Mouse (Mus musculus): Measurements from ENCODE around the gene Polr3b. TPM values are rescaled to one million over a fixed set of nuclear protein-coding genes. Genes with fewer than 3 reads are reported as not detected.

Polr3b gene
- polyA plus RNA-seq, 1 experiment from 2014 or later: 19.5 TPM

- H3K36me3 ChIP-seq (replicated peaks): peaks cover 27% of the 10 kb centered on the region
- no peak overlapping the region for H3K27ac ChIP-seq (replicated peaks)
- no peak overlapping the region for H3K4me3 ChIP-seq
- no peaks in the 10 kb centered on the region for H3K27me3 ChIP-seq (replicated peaks; ENCODE audit: low read depth, poor library complexity, severe bottlenecking)
- 82% methylated on average over 3 of the region's 3 CpGs for WGBS
- peaks cover 5% of the 10 kb centered on the region; the same call in 1 of the 2 replicates for H3K4me1 ChIP-seq
- no peak for DNase-seq (ENCODE audit: low spot score)
- H3K9me3 ChIP-seq: no peaks in the 10 kb centered on the region
Measured at GRCm38 (mm10) chr10:84730078-84730477, 108.0 kb downstream of the Polr3b start.

- H3K4me3 ChIP-seq: no peak overlapping the region
- no peaks in the 10 kb centered on the region for H3K9me3 ChIP-seq
- peaks cover 18% of the 10 kb centered on the region for H3K36me3 ChIP-seq (replicated peaks)
- peaks cover 5% of the 10 kb centered on the region; the same call in 1 of the 2 replicates for H3K4me1 ChIP-seq
- no peaks in the 10 kb centered on the region for H3K27me3 ChIP-seq (replicated peaks; ENCODE audit: low read depth, poor library complexity, severe bottlenecking)
- DNase-seq (ENCODE audit: low spot score): no peak
- WGBS: 91% methylated on average over 9 of the region's 9 CpGs
- H3K27ac ChIP-seq (replicated peaks): no peak overlapping the region
Measured at GRCm38 (mm10) chr10:84730956-84731355, 108.9 kb downstream of the Polr3b start.

GRCm38 (mm10) chr10:84733511-84733910 is 111.4 kb downstream of the Polr3b start:
- DNase-seq (ENCODE audit: low spot score): no peak
- WGBS: 83% methylated on average over 6 of the region's 6 CpGs

GRCm38 (mm10) chr10:84754851-84755785 is 133.0 kb downstream of the Polr3b start:
- Histone ChIP-seq H3K4me3 (peak overlapping the region; percentile 59), H3K27ac (replicated peaks) (peak overlapping the region; percentile 80), H3K9me3 (no peaks in the 10 kb centered on the region), H3K4me1 (peaks cover 53% of the 10 kb centered on the region), H3K36me3 (replicated peaks) (no peaks in the 10 kb centered on the region), H3K27me3 (replicated peaks; ENCODE audit: low read depth, poor library complexity, severe bottlenecking) (peaks cover 92% of the 10 kb centered on the region)
- DNase-seq (ENCODE audit: low spot score): peak; percentile 80
- WGBS: under 1% methylated on average over 66 of the region's 66 CpGs

More at GRCm38 (mm10) chr10:84733511-84733910, 111.4 kb downstream of the Polr3b start:
- Histone ChIP-seq H3K27ac (replicated peaks) (no peak overlapping the region), H3K4me3 (no peak overlapping the region), H3K4me1 (peaks cover 5% of the 10 kb centered on the region; the same call in 1 of the 2 replicates), H3K36me3 (replicated peaks) (no peaks in the 10 kb centered on the region), H3K9me3 (no peaks in the 10 kb centered on the region), H3K27me3 (replicated peaks; ENCODE audit: low read depth, poor library complexity, severe bottlenecking) (no peaks in the 10 kb centered on the region)

GRCm38 (mm10) chr10:84755786-84756203 is 133.7 kb downstream of the Polr3b start, which contains the start of gene Rfx4:
Gene Rfx4, plus strand, starts transcription at chr10:84756062.
- Histone ChIP-seq H3K27me3 (replicated peaks; ENCODE audit: low read depth, poor library complexity, severe bottlenecking) (peaks cover 96% of the 10 kb centered on the region), H3K4me1 (peaks cover 60% of the 10 kb centered on the region), H3K9me3 (no peaks in the 10 kb centered on the region), H3K27ac (replicated peaks) (peak within 1 kb of the TSS; percentile 81), H3K36me3 (replicated peaks) (no peaks in the 10 kb centered on the region), H3K4me3 (peak within 1 kb of the TSS; percentile 59)
- WGBS: under 1% methylated on average over 24 of the region's 24 CpGs
- peak; percentile 68 for DNase-seq (ENCODE audit: low spot score)

- H3K36me3 ChIP-seq (replicated peaks): no peaks in the 10 kb centered on the region
- DNase-seq (ENCODE audit: low spot score): peak; percentile 75
- H3K27ac ChIP-seq (replicated peaks): peak overlapping the region; percentile 81
- peaks cover 60% of the 10 kb centered on the region for H3K4me1 ChIP-seq
- H3K27me3 ChIP-seq (replicated peaks; ENCODE audit: low read depth, poor library complexity, severe bottlenecking): peaks cover 100% of the 10 kb centered on the region
- under 1% methylated on average over 42 of the region's 42 CpGs for WGBS
- H3K4me3 ChIP-seq: peak overlapping the region; percentile 59
- no peaks in the 10 kb centered on the region for H3K9me3 ChIP-seq
Measured at GRCm38 (mm10) chr10:84756435-84757095, 134.5 kb downstream of the Polr3b start.

GRCm38 (mm10) chr10:84757426-84758199 is 135.5 kb downstream of the Polr3b start:
- H3K36me3 ChIP-seq (replicated peaks): no peaks in the 10 kb centered on the region
- peak overlapping the region; percentile 81; the same call in 1 of the 2 replicates for H3K27ac ChIP-seq (replicated peaks)
- H3K4me3 ChIP-seq: peak overlapping the region; percentile 59
- WGBS: 2% methylated on average over 22 of the region's 22 CpGs
- peaks cover 99% of the 10 kb centered on the region for H3K27me3 ChIP-seq (replicated peaks; ENCODE audit: low read depth, poor library complexity, severe bottlenecking)
- peak; percentile 51 for DNase-seq (ENCODE audit: low spot score)
- peaks cover 60% of the 10 kb centered on the region for H3K4me1 ChIP-seq
- H3K9me3 ChIP-seq: no peaks in the 10 kb centered on the region

GRCm38 (mm10) chr10:84758200-84758468 is 136.0 kb downstream of the Polr3b start:
- DNase-seq (ENCODE audit: low spot score): peak; percentile 27
- Histone ChIP-seq H3K4me1 (peaks cover 60% of the 10 kb centered on the region), H3K27me3 (replicated peaks; ENCODE audit: low read depth, poor library complexity, severe bottlenecking) (peaks cover 99% of the 10 kb centered on the region), H3K4me3 (peak overlapping the region; percentile 59), H3K9me3 (no peaks in the 10 kb centered on the region), H3K27ac (replicated peaks) (no peak overlapping the region), H3K36me3 (replicated peaks) (no peaks in the 10 kb centered on the region)
- WGBS: 5% methylated on average over 5 of the region's 5 CpGs

- no peaks in the 10 kb centered on the region for H3K36me3 ChIP-seq (replicated peaks)
- peaks cover 99% of the 10 kb centered on the region for H3K27me3 ChIP-seq (replicated peaks; ENCODE audit: low read depth, poor library complexity, severe bottlenecking)
- H3K9me3 ChIP-seq: no peaks in the 10 kb centered on the region
- under 1% methylated on average over 51 of the region's 51 CpGs for WGBS
- peak; percentile 70 for DNase-seq (ENCODE audit: low spot score)
- peak overlapping the region; percentile 59 for H3K4me3 ChIP-seq
- peak overlapping the region; percentile 78 for H3K27ac ChIP-seq (replicated peaks)
- H3K4me1 ChIP-seq: peaks cover 60% of the 10 kb centered on the region
Measured at GRCm38 (mm10) chr10:84758483-84759431, 136.7 kb downstream of the Polr3b start.

- peak overlapping the region; percentile 78 for H3K27ac ChIP-seq (replicated peaks)
- peaks cover 54% of the 10 kb centered on the region for H3K4me1 ChIP-seq
- peak overlapping the region; percentile 59 for H3K4me3 ChIP-seq
- 3% methylated on average over 16 of the region's 16 CpGs for WGBS
- peaks cover 92% of the 10 kb centered on the region for H3K27me3 ChIP-seq (replicated peaks; ENCODE audit: low read depth, poor library complexity, severe bottlenecking)
- H3K36me3 ChIP-seq (replicated peaks): no peaks in the 10 kb centered on the region
- no peaks in the 10 kb centered on the region for H3K9me3 ChIP-seq
- DNase-seq (ENCODE audit: low spot score): peak; percentile 54
Measured at GRCm38 (mm10) chr10:84759511-84760117, 137.5 kb downstream of the Polr3b start.
